19 mouse cellular contexts compared by ENCODE assay signal in the genomic region with DNA sequence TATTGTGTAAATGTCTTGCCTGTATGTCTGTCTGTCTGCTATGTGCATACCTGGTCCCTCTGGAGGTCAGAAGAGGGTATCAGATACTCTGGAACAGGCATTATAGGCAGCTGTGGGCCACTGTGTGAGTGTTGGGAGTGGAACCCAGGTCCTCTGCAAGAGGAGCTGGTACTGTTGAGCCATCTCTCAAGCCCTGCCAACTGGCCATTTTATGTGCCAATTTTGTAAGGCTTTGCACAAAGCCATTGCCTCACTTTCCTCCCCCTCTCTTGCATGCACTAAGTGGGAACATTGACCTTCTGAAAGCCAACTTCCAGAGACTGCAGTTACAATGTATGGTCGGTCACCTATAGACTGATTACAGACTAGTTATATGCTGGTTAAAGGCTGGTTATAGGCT.
DNase-seq lines count a peak whose midpoint lies in the region; ATAC-seq lines count a peak whose summit lies in the region.
"Had no signal": no experiment of that assay in that cellular context is flagged by ENCODE, and none has a peak within 500 bp of the region (broad histone marks: within the 10 kb centered on the region; RNA-seq: fewer than 3 reads in every experiment).

No protein-coding gene starts in this region.

- DNase-seq in cerebellum, adult 11-12 months = peak; percentile 30
- peak; percentile 24 to 48 for DNase-seq in cerebellum, adult 18-20 months
- DNase-seq in cerebellum, adult 9-11 months = peak; percentile 35
- peak; percentile 29 to 53 for DNase-seq in cerebellum, postnatal 25 days
- no peak for DNase-seq in kidney, postnatal 25 days
- DNase-seq in layer of hippocampus, adult 11-12 months (ENCODE audit: low spot score) = no peak
- DNase-seq in layer of hippocampus, adult 18-20 months (ENCODE audit: low spot score in 2 of 2) = no peak
- DNase-seq: adrenal gland, adult 2 months; adrenal gland, postnatal 14 days; B cell, adult 2 months; embryo, embryonic 11 days; forebrain, postnatal 0 days; gastrocnemius, adult 2 months; gastrocnemius, postnatal 14 days; heart, adult 11 months; kidney, adult 18-20 months; kidney, adult 9 months had no signal

- ATAC-seq in cerebellum, adult (ENCODE audit: insufficient number of reproducible peaks, low FRiP score, low TSS enrichment) = no peak
- ATAC-seq: forebrain, embryonic 14.5 days; forebrain, postnatal 0 days had no signal

Comparison
In these comparisons a context has a peak if more than half of its experiments do, and no peak if none do; other contexts are left out.
1. DNase-seq: peak in cerebellum, adult 11-12 months (single experiment), cerebellum, adult 18-20 months (2 of 2), cerebellum, adult 9-11 months (single experiment) and cerebellum, postnatal 25 days (2 of 2); none in kidney, postnatal 25 days (0 of 2), layer of hippocampus, adult 11-12 months (single experiment) and layer of hippocampus, adult 18-20 months (0 of 2).